Mouse (Mus musculus) olfactory bulb, adult 2 months (tissue): ENCODE results near the gene Kif21a.

Experiments used
- CTCF ChIP-seq: fragments of 200-500 bp; IDR thresholded peaks from 2 replicates; pipeline ENCODE4 v1.5.1; 2012; ENCODE audit warnings: low read depth, mild to moderate bottlenecking, low read length, moderate library complexity; ENCODE audit not compliant: insufficient read depth
- POLR2A ChIP-seq: fragments of 200-500 bp; IDR thresholded peaks from 2 replicates; pipeline ENCODE4 v1.6.1; 2012; ENCODE audit warnings: mild to moderate bottlenecking, low read depth, low read length, moderate library complexity; ENCODE audit not compliant: insufficient read depth

DNA sequence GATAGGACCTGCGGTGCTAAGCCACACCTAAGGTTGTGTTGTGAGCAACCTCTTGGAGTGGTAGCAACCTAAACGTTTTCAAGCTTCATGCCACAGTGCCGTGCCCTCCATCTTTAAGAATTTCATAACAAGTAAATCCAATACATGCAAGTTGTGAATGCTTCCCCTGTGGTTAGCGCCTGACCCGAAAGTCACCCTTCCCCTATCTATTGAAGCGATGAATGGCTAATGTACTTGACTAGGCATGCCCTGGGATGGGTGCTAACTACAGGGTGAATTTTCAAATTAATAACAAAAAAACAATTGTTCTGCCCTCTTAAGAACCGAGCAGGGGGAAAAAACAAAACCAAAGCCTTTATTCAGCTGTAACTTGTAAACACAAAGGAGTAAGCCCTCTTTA lies 39.7 kb upstream of the Kif21a start:
- TF ChIP-seq CTCF (no peak), POLR2A (no peak)
